Mouse (Mus musculus): ENCODE results near the gene Hmbs.

DNA sequence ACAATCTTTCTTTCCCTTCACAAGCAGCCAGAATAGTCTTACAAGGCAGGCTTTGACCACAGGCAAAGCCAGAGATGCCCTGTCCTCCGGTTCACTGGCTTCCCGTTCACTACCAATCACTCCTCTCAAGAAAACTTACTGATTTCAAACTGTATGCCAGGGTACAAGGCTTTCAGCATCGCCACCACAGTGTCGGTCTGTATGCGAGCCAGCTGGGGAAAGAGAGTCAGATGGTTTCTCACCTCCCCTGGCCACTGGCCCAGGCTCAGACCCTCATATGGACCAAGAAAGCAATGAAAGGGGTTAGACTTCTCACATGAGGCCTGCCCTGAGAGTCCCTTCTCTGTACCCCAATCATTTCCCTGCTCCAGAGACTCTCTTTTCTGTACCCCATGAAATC, 2.5 kb downstream of the Hmbs start:
- TF ChIP-seq FLI1 (IDR thresholded peaks at IDR 0.05; ENCODE audit: low read length) (no peak), GATA1 (IDR thresholded peaks at IDR 0.05; ENCODE audit: borderline replicate concordance, low read length) (no peak)
